Comparison of ENCODE assay signal across 8 mouse cellular contexts in genomic region chr7:70643694-70644301, GRCm38 (mm10).
DNase-seq lines count a peak whose midpoint lies in the region; ATAC-seq and TF ChIP-seq lines count a peak whose summit lies in the region.

No protein-coding gene starts in this region.

- POLR2A ChIA-PET in Patski (lab: Charles Lee) = interaction anchor here (1.0 kb wide), 1 partner anchor 69 kb away, joined by 3 read pairs; no protein-coding TSS in a partner anchor

- DNase-seq in heart, adult 11 months = peak; percentile 92
- no peak for DNase-seq in heart, postnatal 4 days
- peak; percentile 25 for DNase-seq in Patski (ENCODE audit: low read depth, low spot score)
- DNase-seq in gastrocnemius, postnatal 14 days = peak; percentile 43
- peak; percentile 42 to 51 for DNase-seq in kidney, postnatal 36 days
- DNase-seq in spleen, adult 18-20 months = no peak

- CTCF ChIA-PET in Patski (lab: Charles Lee) = interaction anchor here (0.6 kb wide), 1 partner anchor 63 kb away, joined by 3 read pairs; no protein-coding TSS in a partner anchor

- in situ Hi-C loops in Patski (cut with MboI; ENCODE audit: low pct_unique_long_range_greater_than_20kb) = no loop called here

- no peaks in the 10 kb centered on the region for H3K27me3 ChIP-seq in Patski

- TF ChIP-seq CTCF in Patski (IDR thresholded peaks at IDR 0.05) = no peak

- intact Hi-C loops in gastrocnemius, postnatal 14 days (cut with DNase I; ENCODE audit: low total_unique reads) = no loop called here

- ATAC-seq in Patski = peak; percentile 96
- ATAC-seq in megakaryocyte, adult 5-6 weeks (ENCODE audit: poor library complexity, severe bottlenecking) = no peak
- ATAC-seq in inflammation-experienced regulatory T-cells, adult 6 months = no peak

Comparison
In these comparisons a context has a peak if more than half of its experiments do, and no peak if none do; other contexts are left out.
1. DNase-seq: peak in heart, adult 11 months (single experiment), Patski (single experiment), gastrocnemius, postnatal 14 days (single experiment) and kidney, postnatal 36 days (2 of 2); none in heart, postnatal 4 days (single experiment) and spleen, adult 18-20 months (0 of 2).